Mouse (Mus musculus) layer of hippocampus, adult 2 months (tissue): Measurements from ENCODE around the gene Kbtbd7. TPM values are rescaled to one million over a fixed set of nuclear protein-coding genes. Genes with fewer than 3 reads are reported as not detected.
A peak's percentile ranks its signal among the peaks of the same experiment; 100 is the strongest.

ENCODE experiments used
- DNase-seq, 2 experiments: peaks; one replicate each; pipeline ENCODE4 v3.0.0; 2022; ENCODE audit warnings: low spot score in 2 of 2
- H3K27ac ChIP-seq: fragments of 200-600 bp; 2 replicates; pipeline ENCODE4 v1.8.1; 2022
- H3K4me3 ChIP-seq: fragments of 200-600 bp; 2 replicates; pipeline ENCODE4 v1.8.1; 2022; ENCODE audit warnings: mild to moderate bottlenecking
- CTCF ChIP-seq: fragments of 200-600 bp; conservative IDR thresholded peaks from 2 replicates; pipeline ENCODE4 v1.8.1; 2022; ENCODE audit warnings: antibody characterized with exemption, mild to moderate bottlenecking, moderate library complexity
- long read RNA-seq, 2 experiments: library from polyadenylated mRNA; stranded (forward); transcript quantifications; one replicate each; pipeline ENCODE4 v2.0.0; 2021; ENCODE audit warnings: borderline mapping rate in 2 of 2
- total RNA-seq, 2 experiments: library from RNA; stranded (reverse); gene quantifications; 2 replicates each; pipeline ENCODE4 v1.2.3; 2021

Gene Kbtbd7
- total RNA-seq = 10 to 100 TPM; 39.9 to 44.0 TPM
- long read RNA-seq, experiment 1, full-length matches to known transcripts = 28 of 28 reads
- long read RNA-seq, experiment 1, partial matches to known transcripts = 0 of 28 reads
- long read RNA-seq, experiment 1, other reads (novel, unspliced or antisense) = 0 of 28 reads
- long read RNA-seq, experiment 2, full-length matches to known transcripts = 36 of 36 reads
- long read RNA-seq, experiment 2, partial matches to known transcripts = 0 of 36 reads
- long read RNA-seq, experiment 2, other reads (novel, unspliced or antisense) = 0 of 36 reads

DNA sequence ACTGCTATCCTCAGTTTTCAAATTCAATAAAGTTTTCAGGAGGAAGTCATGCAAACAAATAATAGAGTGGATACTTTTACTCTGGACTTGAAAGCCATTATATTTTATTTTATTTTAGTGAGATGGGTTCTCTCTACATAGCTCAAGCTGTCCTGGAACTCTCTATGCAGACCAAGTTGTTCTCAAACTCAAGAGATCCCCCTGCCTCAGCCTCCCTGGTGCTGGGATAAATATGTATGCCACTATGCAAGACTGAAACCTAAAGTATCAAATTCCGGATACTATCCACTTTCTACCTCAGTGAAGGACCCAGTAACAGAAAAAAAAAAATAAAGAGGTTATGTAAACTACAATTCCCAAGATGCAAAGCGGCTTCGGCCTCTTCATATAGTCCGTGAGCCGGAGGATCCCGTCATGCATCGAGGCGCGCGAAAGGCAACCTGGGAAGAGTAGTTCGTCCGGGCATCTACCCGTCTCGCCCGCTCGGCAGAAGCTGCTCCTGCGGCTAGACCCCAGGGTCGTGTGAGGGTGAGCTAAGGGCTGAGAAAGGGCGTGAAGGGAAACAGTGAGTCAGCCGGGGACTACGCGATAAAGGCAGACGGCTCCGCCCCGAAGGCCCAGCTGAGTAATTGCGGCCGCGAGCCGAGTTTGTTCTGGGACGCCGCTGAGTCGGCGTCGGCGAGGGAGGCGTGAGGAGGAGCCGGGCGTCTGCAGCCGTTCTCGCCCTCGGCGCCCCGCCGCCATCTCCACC, at the start of gene Kbtbd7:
Kbtbd7 (plus strand) TSS at position 533 of the 751 bp plus-strand sequence.
- no peak for TF ChIP-seq CTCF
- Histone ChIP-seq H3K27ac (peak within 1 kb of the TSS; percentile 90), H3K4me3 (peak within 1 kb of the TSS; percentile 75)
- DNase-seq = peak; percentile 90 to 94

DNA sequence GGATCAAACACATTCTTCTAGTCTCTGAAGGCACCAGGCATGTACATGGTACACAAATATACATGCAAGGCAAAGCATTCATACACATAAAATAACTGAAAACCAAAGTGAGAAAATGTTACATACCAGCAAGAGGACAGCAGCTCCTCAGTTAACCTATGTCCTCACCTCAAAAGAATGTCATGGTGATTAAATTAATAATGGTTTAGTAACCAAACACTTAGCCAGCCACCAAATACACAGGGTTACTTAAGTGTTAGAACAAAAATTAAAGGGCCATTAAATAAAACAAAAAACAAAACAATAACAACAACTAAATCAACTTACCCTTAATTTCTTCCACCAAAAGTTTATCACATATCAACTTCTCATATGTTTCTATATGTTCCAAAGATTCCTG, 49.3 kb upstream of the Kbtbd7 start:
- Histone ChIP-seq H3K27ac (no peak overlapping the region), H3K4me3 (no peak overlapping the region)
- no peak for TF ChIP-seq CTCF
- no peak for DNase-seq

DNA sequence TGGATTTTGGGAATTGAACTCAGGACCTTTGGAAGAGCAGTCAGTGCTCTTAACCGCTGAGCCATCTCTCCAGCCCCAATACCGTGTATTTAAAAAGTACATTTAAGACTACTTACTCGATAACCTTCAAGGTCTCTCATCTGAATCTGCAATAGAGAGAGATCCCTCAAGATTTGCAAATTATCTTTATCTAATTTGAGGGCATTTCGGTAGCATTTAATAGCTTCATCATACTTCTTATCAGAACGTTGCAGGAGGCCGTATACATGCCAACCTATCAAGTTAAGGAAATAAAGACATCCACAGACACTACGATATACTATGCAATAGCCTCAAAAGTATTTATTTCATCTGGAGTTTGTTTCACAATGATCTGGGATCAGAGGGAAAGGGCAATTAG, 43.2 kb upstream of the Kbtbd7 start:
- Histone ChIP-seq H3K4me3 (no peak overlapping the region), H3K27ac (no peak overlapping the region)
- no peak for TF ChIP-seq CTCF
- DNase-seq = no peak

DNA sequence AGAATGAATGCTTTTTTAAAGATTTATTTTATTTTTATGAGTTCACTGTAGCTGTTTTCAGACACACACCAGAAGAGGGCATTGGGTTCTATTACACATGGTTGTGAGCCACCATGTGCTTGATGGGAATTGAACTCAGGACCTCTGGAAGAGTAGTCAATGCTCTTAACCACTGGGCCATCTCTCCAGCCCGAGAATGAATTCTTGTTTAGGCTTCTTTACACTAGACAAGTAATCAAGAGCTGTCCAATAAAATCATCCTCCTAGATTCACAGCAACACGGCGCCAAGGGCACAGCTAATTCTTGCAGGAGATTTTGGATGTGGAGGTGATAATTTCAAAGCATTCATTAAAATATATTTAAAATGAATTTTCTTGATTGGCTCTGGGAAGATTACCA, 38.0 kb upstream of the Kbtbd7 start:
- Histone ChIP-seq H3K27ac (no peak overlapping the region), H3K4me3 (no peak overlapping the region)
- TF ChIP-seq CTCF = no peak
- no peak for DNase-seq

DNA sequence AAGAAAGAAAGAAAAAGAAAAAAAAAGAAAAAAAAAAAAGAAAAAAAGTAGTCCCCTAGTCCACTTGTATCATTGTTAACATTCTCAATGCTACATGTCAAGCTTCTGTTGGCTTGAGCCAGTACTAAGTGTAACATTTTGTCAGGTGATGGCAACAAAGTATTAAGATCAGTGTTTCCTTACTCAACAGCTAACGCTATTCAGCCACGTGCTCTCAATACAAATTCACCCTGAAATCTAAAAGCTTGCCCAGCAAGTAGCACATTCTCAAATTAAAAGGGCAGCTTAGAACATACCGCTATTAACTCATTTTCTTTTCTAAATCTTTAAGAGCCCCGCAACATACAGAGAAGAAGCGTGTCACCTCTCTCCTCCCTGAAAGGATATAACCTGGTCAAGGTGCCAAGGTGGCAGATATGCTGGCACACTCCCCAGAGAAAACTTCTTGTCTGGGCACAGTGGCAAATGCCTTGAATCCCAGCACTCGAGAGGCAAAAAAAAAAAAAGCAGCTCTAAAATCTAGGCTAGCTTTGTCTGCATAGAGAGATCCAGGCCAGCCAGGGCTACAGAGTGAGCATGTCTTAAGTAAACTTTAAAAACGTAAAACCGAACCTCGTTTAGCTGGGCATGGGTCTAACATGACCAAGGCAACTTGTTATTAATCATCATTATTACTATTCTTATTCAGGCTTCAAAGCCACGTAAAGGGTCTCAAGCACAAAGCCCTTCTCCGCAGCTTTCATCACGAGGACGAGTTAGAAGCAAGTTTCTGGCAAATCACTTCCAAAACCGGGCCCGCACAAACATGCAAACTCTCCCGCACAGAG, 36.7 kb upstream of the Kbtbd7 start:
- no peak for TF ChIP-seq CTCF
- Histone ChIP-seq H3K27ac (peak overlapping the region; percentile 97), H3K4me3 (peak overlapping the region; percentile 97)
- no peak for DNase-seq

DNA sequence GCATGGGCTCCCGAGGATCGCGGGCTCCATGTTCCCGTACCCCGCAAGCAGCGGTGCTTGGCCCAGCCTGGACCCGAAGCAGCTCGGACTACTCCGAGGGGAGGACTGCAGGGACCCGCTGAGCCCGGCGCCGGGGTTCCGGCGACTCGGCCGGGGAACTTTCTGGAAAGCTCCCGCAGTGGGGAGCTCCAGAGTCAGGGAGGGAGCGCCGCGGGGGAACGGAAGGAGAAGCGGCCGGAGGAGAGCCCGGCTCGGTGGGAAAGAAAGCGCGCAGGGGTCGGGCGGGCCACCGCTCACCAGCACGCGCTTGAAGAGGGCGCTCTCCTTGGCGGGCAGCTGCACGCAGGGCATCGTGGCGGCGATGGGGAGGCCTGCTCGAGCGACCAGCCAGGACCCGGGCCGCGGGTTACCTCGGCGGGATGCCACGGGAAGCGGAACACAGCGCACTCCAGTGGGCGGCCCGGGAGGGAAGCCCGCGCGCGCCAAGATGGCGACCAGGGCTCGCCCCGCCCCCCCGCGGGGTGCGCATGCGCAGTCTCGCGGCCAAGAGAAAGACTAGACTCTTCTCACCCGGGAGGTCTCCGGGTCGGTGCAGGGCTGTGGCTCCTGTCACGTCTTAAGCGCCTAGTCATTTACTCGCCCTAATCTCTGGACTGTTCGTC, 35.9 kb upstream of the Kbtbd7 start, which contains the start of gene Naa16:
Naa16 (minus strand) TSS at position 514 of the 662 bp plus-strand sequence.
- Histone ChIP-seq H3K4me3 (peak within 1 kb of the TSS; percentile 97), H3K27ac (peak within 1 kb of the TSS; percentile 97)
- DNase-seq = peak; percentile 90 to 97
- peak; percentile 71 for TF ChIP-seq CTCF

DNA sequence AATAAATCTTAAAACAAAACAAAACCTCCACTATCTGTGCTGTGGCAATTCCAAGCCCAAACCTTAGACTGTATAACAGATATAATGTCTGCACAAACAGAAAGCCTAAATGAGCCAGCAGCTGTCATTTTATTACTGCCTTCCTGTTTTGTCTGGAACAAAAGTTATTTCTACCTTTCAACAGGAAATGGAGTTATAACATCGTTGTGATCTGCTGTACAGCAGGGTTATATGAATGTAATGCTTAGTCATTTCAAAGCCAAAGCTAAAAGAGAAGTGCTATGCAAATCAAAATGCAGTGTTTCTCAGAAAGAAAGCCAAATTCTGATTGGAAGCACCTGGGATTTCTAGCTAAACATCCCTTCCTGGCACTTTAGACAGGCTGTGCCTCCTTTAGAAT, 33.0 kb upstream of the Kbtbd7 start:
- TF ChIP-seq CTCF = no peak
- Histone ChIP-seq H3K4me3 (no peak overlapping the region), H3K27ac (no peak overlapping the region)
- DNase-seq = no peak

DNA sequence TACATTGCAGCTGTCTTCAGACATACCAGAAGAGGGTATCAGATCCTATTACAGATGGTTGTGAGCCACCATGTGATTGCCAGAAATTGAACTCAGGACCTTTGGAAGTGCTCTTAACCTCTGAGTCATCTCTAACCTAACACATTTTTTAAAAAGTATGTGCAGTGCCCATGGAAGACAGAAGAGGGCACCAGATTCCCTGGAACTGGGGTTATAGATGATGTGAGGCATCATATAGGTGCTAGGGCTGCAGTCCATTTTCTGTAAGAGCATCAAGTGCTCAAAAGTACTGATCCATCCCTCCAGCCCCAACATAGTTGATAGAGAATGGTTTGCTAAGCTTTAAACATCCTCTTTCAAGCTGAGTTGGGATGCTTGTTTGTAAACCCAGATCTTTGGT, 31.7 kb upstream of the Kbtbd7 start:
- TF ChIP-seq CTCF = peak; percentile 74
- no peak for DNase-seq
- Histone ChIP-seq H3K4me3 (no peak overlapping the region), H3K27ac (no peak overlapping the region)

DNA sequence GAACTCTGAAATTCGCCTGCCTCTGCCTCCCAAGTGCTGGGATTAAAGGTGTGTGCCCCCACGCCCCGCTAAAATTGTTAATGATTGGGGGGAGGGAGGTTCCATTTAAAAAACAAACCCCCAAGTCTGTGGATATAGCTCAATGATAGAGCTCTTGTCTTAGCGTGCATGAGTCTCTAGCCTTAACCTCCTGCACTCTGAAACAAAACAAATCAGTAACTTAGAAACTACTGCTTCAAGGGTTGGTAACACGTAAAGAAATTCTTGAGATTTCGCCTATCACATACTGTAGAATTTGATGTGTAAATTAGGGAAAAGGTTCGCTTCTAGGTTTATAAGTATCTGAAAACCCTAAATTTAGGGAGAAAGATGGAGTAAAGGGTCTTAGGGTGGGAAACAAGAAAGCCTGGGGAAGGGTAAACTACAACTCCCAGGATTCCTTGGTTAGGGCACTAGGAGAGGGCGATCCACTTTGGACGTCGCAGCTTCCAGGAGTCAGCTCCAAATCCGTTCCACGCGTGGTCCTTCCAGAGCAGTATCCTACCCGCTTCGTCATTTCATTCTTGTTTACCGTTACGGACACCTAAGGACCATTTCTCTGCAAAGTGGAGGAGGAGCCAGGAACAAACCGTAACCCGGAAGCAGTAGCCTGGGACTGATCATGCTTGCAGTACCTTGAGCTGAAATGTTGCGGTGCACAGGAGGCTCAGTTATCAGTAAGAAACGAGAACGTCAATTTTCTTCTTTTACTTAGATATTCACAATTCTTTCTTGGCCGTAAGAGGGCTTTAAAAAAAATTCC, 28.8 kb upstream of the Kbtbd7 start, which contains the start of gene Mtrf1:
Mtrf1 (plus strand) TSS at position 452 of the 802 bp plus-strand sequence.
- DNase-seq = peak; percentile 63 to 65
- Histone ChIP-seq H3K4me3 (peak within 1 kb of the TSS; percentile 73), H3K27ac (peak within 1 kb of the TSS; percentile 90)
- TF ChIP-seq CTCF = peak; percentile 49

DNA sequence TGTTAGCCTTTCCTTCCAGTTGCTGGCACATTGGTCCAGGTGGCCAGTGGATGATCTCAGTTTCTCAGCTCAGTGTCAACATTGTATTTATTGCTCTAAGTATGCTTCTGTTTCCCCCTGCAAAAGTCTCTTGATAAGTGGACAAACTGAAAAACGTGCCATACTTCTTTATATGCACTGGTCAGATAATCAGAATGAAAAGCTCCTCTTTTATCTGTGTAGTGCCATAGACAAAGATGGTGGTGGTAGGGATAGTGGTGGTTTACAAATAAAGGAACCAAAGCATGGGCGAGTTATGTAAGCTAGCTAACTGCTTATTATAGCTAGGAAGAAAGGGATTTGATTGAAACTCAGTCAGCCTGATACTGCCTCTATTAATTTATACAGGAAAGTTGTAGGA, 18.7 kb upstream of the Kbtbd7 start:
- no peak overlapping the region for H3K4me3 ChIP-seq
- H3K27ac ChIP-seq = no peak overlapping the region
- DNase-seq = no peak
- TF ChIP-seq CTCF = no peak

DNA sequence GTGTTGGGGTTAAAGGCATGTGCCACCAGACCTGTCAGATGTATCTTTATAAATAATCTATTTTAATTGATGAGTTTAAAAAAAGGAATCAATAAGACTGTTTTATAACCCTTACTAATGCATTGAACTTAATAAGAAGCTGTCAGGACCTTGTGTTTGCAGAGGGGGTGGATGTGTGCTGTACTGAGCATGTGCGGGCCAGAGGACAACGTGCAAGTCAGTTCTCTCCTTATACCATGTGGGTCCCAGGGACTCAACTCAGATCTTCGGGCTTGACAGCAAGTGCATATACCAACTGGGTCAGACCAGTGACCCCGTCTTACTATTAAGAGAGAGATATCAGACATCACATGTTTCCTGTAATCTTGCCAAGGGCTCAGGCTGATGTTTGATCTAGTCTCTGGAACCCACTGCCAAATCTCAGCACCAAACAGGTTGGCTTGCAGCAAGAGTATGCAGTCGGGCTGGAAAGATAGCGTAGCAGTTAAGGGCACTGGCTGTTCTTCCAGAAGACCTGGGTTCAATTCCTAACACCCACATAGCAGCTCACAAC, 17.0 kb upstream of the Kbtbd7 start:
- Histone ChIP-seq H3K4me3 (no peak overlapping the region), H3K27ac (no peak overlapping the region)
- TF ChIP-seq CTCF = no peak
- DNase-seq = no peak
